Mouse (Mus musculus) midbrain, postnatal 0 days (tissue): Measurements from ENCODE around the gene Hist1h3e. TPM values are rescaled to one million over a fixed set of nuclear protein-coding genes. Genes with fewer than 3 reads are reported as not detected.
A peak's percentile ranks its signal among the peaks of the same experiment; 100 is the strongest.

ENCODE experiments used
- ATAC-seq: fragments of 200-750 bp; cut with Nextera tagmentation; 2 replicates; pipeline ENCODE4 v1.8.0; 2017; ENCODE audit warnings: moderate number of reproducible peaks, mild to moderate bottlenecking, moderate TSS enrichment, moderate library complexity; ENCODE audit not compliant: low FRiP score
- DNase-seq: peaks from one replicate; pipeline ENCODE4 v3.0.0-alpha.2; 2015; ENCODE audit warnings: low spot score
- H3K27ac ChIP-seq: fragments of 300-500 bp; sonication (generic); 2 replicates; pipeline ENCODE4 v1.5.1; 2014; ENCODE audit warnings: low read depth, mild to moderate bottlenecking, low read length, mixed read lengths
- H3K27me3 ChIP-seq: fragments of 300-500 bp; sonication (generic); 2 replicates; pipeline ENCODE4 v1.6.1; 2014; ENCODE audit warnings: low read length, control low read depth, mixed read lengths; ENCODE audit not compliant: insufficient read depth
- H3K36me3 ChIP-seq: fragments of 300-500 bp; sonication (generic); 2 replicates; pipeline ENCODE4 v1.6.1; 2014; ENCODE audit warnings: low read length, control low read depth, mixed read lengths; ENCODE audit not compliant: insufficient read depth
- H3K4me1 ChIP-seq: fragments of 300-500 bp; sonication (generic); 2 replicates; pipeline ENCODE4 v1.6.1; 2014; ENCODE audit warnings: mild to moderate bottlenecking, control low read depth, antibody characterized with exemption, low read length, mixed read lengths; ENCODE audit not compliant: insufficient read depth
- H3K4me2 ChIP-seq: fragments of 300-500 bp; sonication (generic); 2 replicates; pipeline ENCODE4 v1.6.1; 2014; ENCODE audit warnings: low read depth, mild to moderate bottlenecking, low read length, mixed read lengths; ENCODE audit not compliant: poor library complexity, severe bottlenecking
- H3K4me3 ChIP-seq: fragments of 300-500 bp; sonication (generic); 2 replicates; pipeline ENCODE4 v1.5.1; 2014; ENCODE audit warnings: low read depth, mild to moderate bottlenecking, low read length, moderate library complexity
- H3K9ac ChIP-seq: fragments of 300-500 bp; sonication (generic); replicated peaks from 2 replicates; pipeline ENCODE4 v1.6.1; 2014; ENCODE audit warnings: mild to moderate bottlenecking, low read length, moderate library complexity, mixed read lengths; ENCODE audit not compliant: poor library complexity, severe bottlenecking
- H3K9me3 ChIP-seq: fragments of 300-500 bp; sonication (generic); 2 replicates; pipeline ENCODE4 v1.6.1; 2016; ENCODE audit warnings: low read length, control low read depth
- CTCF ChIP-seq: IDR thresholded peaks from 2 replicates; pipeline ENCODE4 v1.5.1; 2016; ENCODE audit warnings: antibody characterized with exemption, mild to moderate bottlenecking
- WGBS: fragments of 180-500 bp; shearing (Covaris S2); extraction: QIAGEN DNeasy Blood & Tissue Kit; methylation state at CpG from one replicate; pipeline ENCODE4 v1.1.7; 2014; 5-methylcytosine and 5-hydroxymethylcytosine counted together
- polyA plus RNA-seq: library from polyadenylated mRNA; unstranded; fragments of >200 nt; fragmentation: Nextera tagmentation; extraction: Ambion mirVana; gene quantifications from 2 replicates; pipeline ENCODE4 v1.2.1, GENCODE M21; 2015
- total RNA-seq: library from RNA; depleted of rRNA; stranded (reverse); fragments of >200 nt; gene quantifications from 2 replicates; pipeline ENCODE4 v1.2.3, GENCODE M21; 2014

Hist1h3e gene
- total and polyA plus RNA-seq, 2 experiments from 2014 or later = 1.2 to 384 TPM

DNA sequence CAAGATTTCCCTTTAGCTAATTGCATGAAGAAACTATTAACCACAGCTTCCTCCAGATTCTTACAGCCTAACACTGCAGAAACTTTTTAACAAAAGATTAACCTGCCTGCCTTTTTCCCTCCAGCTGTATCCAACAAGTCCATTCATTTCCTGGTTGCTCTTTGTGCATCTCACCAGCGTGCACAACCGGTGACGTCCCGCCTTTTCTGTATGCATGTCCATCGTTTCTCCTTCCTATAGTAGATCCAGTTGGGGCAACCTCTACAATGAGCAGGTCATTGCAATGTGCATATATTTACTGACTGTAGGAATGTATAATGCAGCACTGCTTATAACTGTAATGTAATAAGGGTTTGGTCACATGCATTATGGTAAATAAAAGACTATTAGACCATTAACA is 38.2 kb downstream of the Hist1h3e start:
- Histone ChIP-seq H3K27me3 (no peaks in the 10 kb centered on the region), H3K9ac (no peak overlapping the region), H3K9me3 (no peaks in the 10 kb centered on the region), H3K36me3 (no peaks in the 10 kb centered on the region), H3K27ac (no peak overlapping the region), H3K4me3 (no peak overlapping the region), H3K4me1 (no peaks in the 10 kb centered on the region; the same call in 1 of the 2 replicates), H3K4me2 (no peak overlapping the region)
- DNase-seq (no peak), ATAC-seq (no peak)
- no peak for TF ChIP-seq CTCF
- 51% methylated on average over 5 of the region's 5 CpGs for WGBS

DNA sequence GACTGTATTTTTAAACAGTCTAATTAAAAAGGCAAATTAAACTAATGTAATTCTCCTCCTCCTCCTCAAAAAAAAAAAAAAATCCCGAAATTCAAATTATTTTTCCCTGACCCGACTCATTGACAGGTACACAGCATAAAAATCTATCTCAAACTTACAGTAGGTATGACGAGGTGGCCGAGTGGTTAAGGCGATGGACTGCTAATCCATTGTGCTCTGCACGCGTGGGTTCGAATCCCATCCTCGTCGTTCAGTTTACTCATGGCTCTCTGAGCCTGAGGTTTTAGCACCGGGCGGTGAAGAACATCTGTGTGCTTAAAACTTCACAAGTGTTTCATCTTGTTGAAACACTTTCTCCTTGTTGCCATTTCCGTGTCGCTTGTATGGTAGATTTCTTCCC is 40.5 kb downstream of the Hist1h3e start:
- Histone ChIP-seq H3K27me3 (no peaks in the 10 kb centered on the region), H3K36me3 (no peaks in the 10 kb centered on the region), H3K4me2 (peak overlapping the region; percentile 23), H3K4me3 (no peak overlapping the region), H3K9me3 (no peaks in the 10 kb centered on the region), H3K4me1 (no peaks in the 10 kb centered on the region; the same call in 1 of the 2 replicates), H3K27ac (no peak overlapping the region), H3K9ac (no peak overlapping the region)
- WGBS = under 1% methylated on average over 14 of the region's 14 CpGs
- ATAC-seq (no peak), DNase-seq (peak; percentile 81)
- TF ChIP-seq CTCF = no peak

DNA sequence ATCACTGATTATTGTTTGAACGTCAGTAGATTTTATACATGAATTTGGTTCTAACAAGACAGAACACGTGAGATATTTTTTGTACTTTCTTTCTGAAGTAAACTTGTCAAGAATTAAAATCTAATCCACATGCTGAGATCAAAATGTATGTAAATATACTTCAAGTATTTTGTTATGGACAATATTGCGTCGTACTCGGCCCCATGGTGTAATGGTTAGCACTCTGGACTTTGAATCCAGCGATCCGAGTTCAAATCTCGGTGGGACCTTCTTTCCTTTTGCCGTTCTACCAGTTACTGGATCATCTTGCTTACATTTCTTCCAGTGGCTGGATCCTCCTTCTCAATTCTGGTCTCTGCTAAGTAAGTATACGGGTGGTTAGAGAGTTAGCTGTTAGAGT is 42.8 kb downstream of the Hist1h3e start:
- no peak for TF ChIP-seq CTCF
- DNase-seq (peak; percentile 90), ATAC-seq (peak; percentile 28; the same call in 1 of the 2 replicates)
- Histone ChIP-seq H3K27me3 (no peaks in the 10 kb centered on the region), H3K9me3 (no peaks in the 10 kb centered on the region), H3K4me3 (peak overlapping the region; percentile 47), H3K36me3 (no peaks in the 10 kb centered on the region), H3K4me2 (peak overlapping the region; percentile 72), H3K27ac (no peak overlapping the region), H3K4me1 (peaks cover 5% of the 10 kb centered on the region; the same call in 1 of the 2 replicates), H3K9ac (no peak overlapping the region)
- WGBS = under 1% methylated on average over 10 of the region's 10 CpGs

DNA sequence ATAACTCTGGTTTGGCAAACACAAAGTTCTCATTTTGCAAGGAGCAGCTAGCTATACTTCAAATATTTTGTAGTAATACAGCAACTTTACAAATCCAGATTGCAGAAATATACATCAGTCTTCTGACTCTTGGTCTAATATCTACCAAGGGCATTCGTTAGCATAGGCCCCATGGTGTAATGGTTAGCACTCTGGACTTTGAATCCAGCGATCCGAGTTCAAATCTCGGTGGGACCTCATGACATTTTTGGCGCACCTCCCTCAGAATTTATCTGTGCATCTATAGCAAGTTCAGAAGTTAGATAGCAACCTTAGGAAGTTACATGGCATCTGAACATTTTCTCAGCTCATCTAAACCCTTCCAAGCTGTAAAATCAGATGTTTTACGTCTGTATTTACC is 43.3 kb downstream of the Hist1h3e start:
- H3K27ac ChIP-seq = no peak overlapping the region
- H3K4me2 ChIP-seq = peak overlapping the region; percentile 72
- no peak for TF ChIP-seq CTCF
- DNase-seq (peak; percentile 81), ATAC-seq (0 out of 2 replicates have a peak, but pooled peaks have one; percentile 32)
- H3K9me3 ChIP-seq = no peaks in the 10 kb centered on the region
- H3K4me1 ChIP-seq = peaks cover 5% of the 10 kb centered on the region; the same call in 1 of the 2 replicates
- no peaks in the 10 kb centered on the region for H3K36me3 ChIP-seq
- H3K27me3 ChIP-seq = no peaks in the 10 kb centered on the region
- peak overlapping the region; percentile 47 for H3K4me3 ChIP-seq
- 0% methylated on average over 6 of the region's 6 CpGs for WGBS
- H3K9ac ChIP-seq = no peak overlapping the region

DNA sequence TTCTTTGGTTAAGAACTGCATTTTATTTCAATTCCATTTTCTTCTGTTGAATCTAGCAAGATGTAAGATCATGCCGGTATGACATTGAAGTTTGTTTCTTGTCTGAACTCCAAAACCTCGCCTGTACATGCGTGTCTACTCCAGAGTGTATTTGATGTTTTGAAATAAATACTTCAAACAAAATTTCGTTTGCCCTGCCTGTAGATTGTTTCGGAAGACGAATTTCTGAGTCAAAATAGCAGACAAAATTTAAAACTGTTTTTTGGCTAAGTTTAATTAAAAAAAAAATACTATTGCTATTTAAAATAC is 43.9 kb downstream of the Hist1h3e start:
- 1% methylated on average over 6 of the region's 6 CpGs for WGBS
- Histone ChIP-seq H3K4me2 (peak overlapping the region; percentile 72), H3K9ac (no peak overlapping the region), H3K4me3 (peak overlapping the region; percentile 47), H3K4me1 (peaks cover 5% of the 10 kb centered on the region; the same call in 1 of the 2 replicates), H3K27ac (no peak overlapping the region), H3K36me3 (no peaks in the 10 kb centered on the region), H3K9me3 (no peaks in the 10 kb centered on the region), H3K27me3 (no peaks in the 10 kb centered on the region)
- DNase-seq (no peak), ATAC-seq (no peak)
- TF ChIP-seq CTCF = no peak

DNA sequence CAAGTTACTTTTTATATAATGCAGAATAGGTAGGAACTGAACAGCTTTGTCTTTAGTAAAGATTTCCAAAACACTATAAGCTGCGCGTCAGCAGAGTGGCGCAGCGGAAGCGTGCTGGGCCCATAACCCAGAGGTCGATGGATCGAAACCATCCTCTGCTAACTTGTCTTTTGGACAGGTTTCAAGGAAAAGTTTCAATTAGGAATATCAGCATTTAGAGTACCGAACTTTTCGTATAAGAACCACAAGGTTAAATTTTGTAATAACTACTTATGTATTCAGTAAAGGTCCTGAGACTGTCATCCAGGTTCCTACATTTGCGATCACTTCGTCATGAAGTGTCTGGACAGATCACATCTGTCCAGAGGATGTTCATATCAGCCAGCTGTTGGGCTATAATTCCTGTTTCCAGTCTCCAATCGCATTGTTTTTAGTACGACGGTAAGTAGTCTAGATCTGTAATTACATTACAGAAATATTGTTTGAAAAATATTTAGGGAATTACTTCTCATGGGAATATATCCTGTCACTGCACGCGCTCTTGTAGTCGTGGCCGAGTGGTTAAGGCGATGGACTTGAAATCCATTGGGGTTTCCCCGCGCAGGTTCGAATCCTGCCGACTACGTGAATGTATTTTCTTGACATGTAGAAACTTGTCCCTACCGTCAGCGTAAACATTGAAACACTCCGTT is 44.4 kb downstream of the Hist1h3e start:
- TF ChIP-seq CTCF = no peak
- DNase-seq (peak; percentile 87), ATAC-seq (peak; percentile 92)
- no peaks in the 10 kb centered on the region for H3K36me3 ChIP-seq
- WGBS = under 1% methylated on average over 27 of the region's 27 CpGs
- H3K4me2 ChIP-seq = peak overlapping the region; percentile 72
- no peaks in the 10 kb centered on the region for H3K27me3 ChIP-seq
- peaks cover 5% of the 10 kb centered on the region; the same call in 1 of the 2 replicates for H3K4me1 ChIP-seq
- H3K9ac ChIP-seq = no peak overlapping the region
- peak overlapping the region; percentile 47 for H3K4me3 ChIP-seq
- no peak overlapping the region for H3K27ac ChIP-seq
- H3K9me3 ChIP-seq = no peaks in the 10 kb centered on the region
